Mouse (Mus musculus) mesoderm, embryonic 11.5 days (tissue): ENCODE data around the gene Trpm3.

Experiments
- DNase-seq: peaks from one replicate; pipeline ENCODE4 v3.0.0-alpha.2; 2012; ENCODE audit warnings: low read depth, low spot score

Gene Trpm3

GRCm38 (mm10) chr19:22920949-22921348, 782.1 kb downstream of the Trpm3 start:
- no peak for DNase-seq

- DNase-seq, result no peak
These were observed 784.2 kb downstream of the Trpm3 start for GRCm38 (mm10) chr19:22922871-22923670.

- DNase-seq, result no peak
These were observed 786.4 kb downstream of the Trpm3 start for GRCm38 (mm10) chr19:22925284-22925683.

GRCm38 (mm10) chr19:22926753-22927152, 787.9 kb downstream of the Trpm3 start:
- DNase-seq, result no peak

- DNase-seq, result no peak
These were observed 789.5 kb downstream of the Trpm3 start for GRCm38 (mm10) chr19:22928366-22928765.

- no peak for DNase-seq
These were observed 790.9 kb downstream of the Trpm3 start for GRCm38 (mm10) chr19:22929768-22930167.

- DNase-seq, result no peak
These were observed 791.6 kb downstream of the Trpm3 start for GRCm38 (mm10) chr19:22930368-22930834.

GRCm38 (mm10) chr19:22931006-22931405, 792.2 kb downstream of the Trpm3 start:
- no peak for DNase-seq

- DNase-seq, result no peak
These were observed 796.2 kb downstream of the Trpm3 start for GRCm38 (mm10) chr19:22935067-22935466.

- no peak for DNase-seq
These were observed 800.2 kb downstream of the Trpm3 start for GRCm38 (mm10) chr19:22938848-22939724.

- no peak for DNase-seq
These were observed 801.0 kb downstream of the Trpm3 start for GRCm38 (mm10) chr19:22939836-22940235.

GRCm38 (mm10) chr19:22940487-22940886, 801.6 kb downstream of the Trpm3 start:
- no peak for DNase-seq

GRCm38 (mm10) chr19:22940956-22941355, 802.1 kb downstream of the Trpm3 start:
- DNase-seq, result no peak

- DNase-seq, result no peak
These were observed 813.6 kb downstream of the Trpm3 start for GRCm38 (mm10) chr19:22952480-22952879.

GRCm38 (mm10) chr19:22953191-22953590, 814.3 kb downstream of the Trpm3 start:
- DNase-seq, result no peak

GRCm38 (mm10) chr19:22958414-22958813, 819.6 kb downstream of the Trpm3 start:
- DNase-seq, result no peak

GRCm38 (mm10) chr19:22960450-22961265, 821.8 kb downstream of the Trpm3 start:
- DNase-seq, result no peak

GRCm38 (mm10) chr19:22962001-22962708, 823.3 kb downstream of the Trpm3 start:
- DNase-seq, result no peak

- no peak for DNase-seq
These were observed 823.9 kb downstream of the Trpm3 start for GRCm38 (mm10) chr19:22962731-22963130.

- no peak for DNase-seq
These were observed 825.0 kb downstream of the Trpm3 start for GRCm38 (mm10) chr19:22963726-22964398.
